13 mouse cellular contexts compared by ENCODE assay signal in the genomic region with DNA sequence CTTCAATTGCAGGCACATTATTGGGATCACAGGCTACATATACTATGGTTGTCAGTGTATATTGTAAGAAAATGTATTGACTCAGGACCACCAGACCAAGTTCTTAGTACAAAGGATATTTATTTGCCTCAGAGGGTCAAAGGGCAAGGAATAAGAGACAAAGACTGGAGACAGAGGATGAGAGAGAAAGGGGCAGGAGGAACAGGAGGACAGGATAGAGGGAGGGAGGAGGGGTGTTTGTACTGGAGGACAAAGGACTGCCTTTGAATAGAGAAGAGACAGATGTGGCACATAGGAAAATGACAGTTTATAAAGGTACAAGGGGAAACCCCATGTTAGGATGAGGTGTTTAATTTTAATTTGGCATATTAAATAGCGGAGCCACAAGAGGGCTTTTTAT. TPM values are rescaled to one million over a fixed set of nuclear protein-coding genes. Genes with fewer than 3 reads are reported as not detected.
"Had no signal": no experiment of that assay in that cellular context is flagged by ENCODE, and none has a peak within 500 bp of the region (broad histone marks: within the 10 kb centered on the region; RNA-seq: fewer than 3 reads in every experiment).

No protein-coding gene starts in this region.

- H3K9me3 ChIP-seq: limb, embryonic 13.5 days; stomach, embryonic 15.5 days had no signal

- H3K27ac ChIP-seq: layer of hippocampus, adult 2 months; limb, embryonic 13.5 days; liver, embryonic 14.5 days; stomach, embryonic 15.5 days had no signal

- DNase-seq: kidney, adult 18-20 months; kidney, postnatal 10 days; kidney, postnatal 4 days; left cerebral cortex, postnatal 4 days; lung, adult 18-20 months; right cerebral cortex, postnatal 14 days; thymus, adult 2 months; thymus, postnatal 25 days had no signal

- H3K4me2 ChIP-seq: limb, embryonic 13.5 days; stomach, embryonic 15.5 days had no signal

- H3K4me3 ChIP-seq: layer of hippocampus, adult 2 months; limb, embryonic 13.5 days; stomach, embryonic 15.5 days had no signal

- H3K9ac ChIP-seq: limb, embryonic 13.5 days; liver, embryonic 14.5 days; stomach, embryonic 15.5 days had no signal

- H3K27me3 ChIP-seq: limb, embryonic 13.5 days; stomach, embryonic 15.5 days had no signal

- H3K4me1 ChIP-seq: limb, embryonic 13.5 days; stomach, embryonic 15.5 days had no signal

- H3K36me3 ChIP-seq: limb, embryonic 13.5 days; stomach, embryonic 15.5 days had no signal

RNA-seq across cellular contexts. Expression of a gene that starts 39.5 kb away (rescaled TPM):
- total RNA-seq: megakaryocyte-erythroid progenitor cell, adult 5-6 weeks had no signal
